Mouse (Mus musculus): ENCODE results near the gene Bcl2.

Bcl2 gene

DNA sequence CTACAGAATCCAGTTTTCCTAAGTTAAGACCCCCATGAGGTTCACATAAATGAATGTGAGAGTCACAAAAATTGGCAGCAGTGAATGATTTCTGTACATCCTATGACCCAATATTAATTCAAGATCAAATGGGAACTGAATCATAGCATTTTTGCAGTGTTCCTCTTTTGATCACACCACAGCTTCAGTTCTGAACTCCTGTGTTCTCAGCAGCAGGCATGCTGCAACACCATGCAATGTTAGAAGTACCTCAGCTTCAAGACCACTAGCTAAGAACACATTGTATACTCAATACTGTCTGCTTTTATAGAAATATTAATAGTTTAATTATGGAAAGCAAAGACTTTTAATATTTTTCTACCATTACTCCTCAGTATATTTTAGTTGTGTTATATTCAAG, 85.8 kb downstream of the Bcl2 start:
- no peak for DNase-seq (ENCODE audit: extremely low read depth, low read depth)

DNA sequence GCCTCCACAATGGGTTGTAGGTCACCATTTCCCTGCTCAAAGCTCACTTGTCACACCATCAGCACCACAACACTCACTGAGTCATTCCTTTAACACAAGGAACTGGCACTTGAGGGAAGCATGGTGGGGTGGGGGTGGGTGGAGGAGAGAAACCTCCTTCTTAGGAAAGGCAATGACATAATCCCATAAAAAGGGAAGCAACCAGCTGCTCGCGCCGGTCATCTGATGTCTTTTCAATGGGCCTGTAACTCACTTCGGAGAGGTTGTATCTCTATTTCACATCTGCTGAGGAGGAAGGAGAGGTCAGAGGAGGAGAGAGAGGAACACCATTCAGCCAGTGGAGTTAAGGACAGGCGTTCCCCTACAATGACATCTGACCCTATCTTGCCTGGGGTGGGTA, 86.8 kb downstream of the Bcl2 start:
- DNase-seq (ENCODE audit: extremely low read depth, low read depth): peak; percentile 78

DNA sequence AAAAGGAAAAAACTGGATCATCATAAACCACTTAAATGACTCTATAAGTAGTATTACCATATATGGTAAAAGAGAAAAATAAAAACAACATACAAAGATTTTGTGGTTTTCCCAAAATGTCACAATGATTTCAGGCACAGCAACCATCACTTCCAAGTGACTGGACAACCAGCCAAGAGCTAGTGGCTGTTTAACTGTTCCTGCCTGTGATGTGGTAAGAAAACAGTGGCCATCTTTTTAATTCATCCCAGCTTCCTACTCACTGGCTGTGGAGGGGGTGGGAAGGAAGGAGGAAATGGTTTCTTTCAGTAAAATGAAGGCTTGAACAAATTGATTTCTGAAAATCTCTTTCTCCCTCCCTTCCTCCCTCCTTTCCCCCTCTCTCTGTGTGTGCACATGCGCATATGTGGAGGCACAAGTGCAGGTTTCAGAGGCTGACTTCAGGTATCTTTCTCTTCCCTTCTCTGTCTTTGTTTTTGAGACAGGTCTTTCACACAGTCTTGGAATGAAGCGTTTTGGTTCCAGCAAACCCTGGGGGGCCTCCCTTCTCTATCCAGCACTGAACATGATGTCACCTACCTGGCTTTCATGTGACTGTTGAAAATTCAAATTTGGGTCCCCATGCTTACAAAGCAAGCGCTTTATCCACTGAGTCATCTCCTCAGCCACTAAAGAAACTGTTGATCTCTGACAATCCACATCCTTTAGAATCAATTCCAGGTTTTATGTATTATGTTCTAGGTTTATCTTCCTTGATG, 93.7 kb downstream of the Bcl2 start:
- no peak for DNase-seq (ENCODE audit: extremely low read depth, low read depth)

DNA sequence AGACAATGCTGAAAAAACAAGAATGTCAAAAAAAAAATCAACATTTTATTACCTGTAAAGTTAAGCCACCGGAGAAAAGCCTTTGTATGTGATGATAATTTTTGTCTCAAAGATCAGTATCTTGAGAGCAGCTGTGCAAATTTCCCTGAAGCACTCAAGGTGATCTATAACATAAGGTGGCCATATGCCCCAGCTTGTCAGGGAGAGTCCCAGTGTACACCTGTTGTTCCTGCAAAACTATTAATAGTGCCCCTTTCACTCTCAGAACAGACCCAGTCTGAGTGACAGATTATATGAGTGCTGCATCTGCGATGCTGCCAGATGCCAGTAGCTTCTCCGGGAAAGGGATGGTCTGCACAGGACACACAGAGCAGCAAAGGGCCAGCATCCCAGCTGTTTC, 95.3 kb downstream of the Bcl2 start:
- no peak for DNase-seq (ENCODE audit: extremely low read depth, low read depth)

DNA sequence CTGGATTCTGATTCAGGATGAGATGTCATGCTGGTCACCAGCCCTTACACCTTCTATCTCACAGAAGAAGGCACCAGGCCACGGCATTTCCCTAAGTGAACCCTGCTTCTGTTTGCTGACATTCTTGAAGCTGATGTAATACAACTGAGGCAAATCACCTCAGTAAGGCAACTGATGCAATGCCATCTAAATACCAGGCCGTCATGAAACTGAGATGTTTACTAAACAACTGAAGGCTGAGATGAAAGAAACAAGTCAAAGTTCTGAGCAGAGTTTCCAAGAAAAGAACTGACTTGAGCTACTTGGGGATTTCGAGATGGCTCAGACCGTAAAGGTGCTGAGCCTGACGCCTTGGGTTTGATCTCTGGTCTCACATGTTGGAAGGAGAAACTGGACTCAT, 97.1 kb downstream of the Bcl2 start:
- DNase-seq (ENCODE audit: extremely low read depth, low read depth): no peak

DNA sequence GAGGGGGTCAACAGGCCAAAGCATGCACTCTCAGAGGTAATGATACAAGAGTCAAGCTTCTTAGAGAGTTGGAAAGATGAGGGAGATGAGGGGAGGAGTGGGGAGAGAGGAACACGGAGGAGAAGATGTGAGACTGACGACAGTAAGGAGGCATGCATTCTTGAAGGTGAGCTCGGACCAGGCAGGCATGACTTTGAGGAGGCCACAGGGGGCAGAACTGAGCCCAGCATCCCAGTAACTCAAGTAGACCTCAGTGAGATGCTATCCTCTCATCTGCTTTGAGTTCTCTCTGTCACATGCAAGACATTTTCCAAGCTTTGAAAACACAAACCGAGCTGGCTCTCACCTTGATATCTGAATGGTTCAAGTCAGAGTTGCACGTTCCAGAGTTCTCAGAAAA, 100.7 kb downstream of the Bcl2 start:
- DNase-seq (ENCODE audit: extremely low read depth, low read depth): no peak

DNA sequence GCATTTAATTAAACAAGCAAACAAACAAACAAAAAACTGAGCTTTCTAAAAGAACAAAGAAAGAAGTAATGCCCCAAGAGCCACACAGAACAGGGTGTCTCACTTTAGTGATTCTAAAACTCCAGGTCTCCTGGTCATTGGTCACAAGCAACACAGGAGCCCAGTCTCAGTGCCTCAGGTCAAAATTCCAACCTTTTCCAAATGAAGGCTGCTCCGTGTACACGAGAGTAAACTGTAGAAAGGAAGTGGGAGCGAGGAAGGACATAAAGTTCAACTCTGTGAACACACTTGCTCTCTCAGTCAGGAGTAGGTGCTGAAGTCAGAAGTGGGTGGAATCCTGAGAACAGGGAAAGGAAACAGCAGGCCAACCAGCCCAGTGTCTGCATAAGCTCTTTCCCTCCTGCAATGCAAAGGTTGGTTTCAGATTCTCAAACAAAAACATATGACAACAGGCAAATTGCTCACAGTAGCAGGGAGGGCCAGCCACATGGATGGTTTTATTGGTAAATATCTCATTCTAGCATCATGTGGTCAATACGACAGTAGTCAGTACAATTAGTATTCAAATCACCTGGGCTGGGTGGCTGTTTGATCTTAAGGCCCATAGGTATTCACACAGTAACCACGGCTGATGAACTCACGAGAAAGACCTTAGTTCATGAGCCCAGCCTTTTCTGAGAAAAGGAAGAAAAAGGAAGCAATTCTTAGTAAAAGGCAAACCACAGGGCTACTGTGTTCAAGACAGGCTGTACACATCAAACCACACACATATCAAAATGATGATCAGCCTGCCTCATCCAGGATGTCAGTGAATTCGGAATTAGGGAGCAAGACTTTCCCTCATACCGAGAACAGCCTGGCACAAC, 101.7 kb downstream of the Bcl2 start:
- DNase-seq (ENCODE audit: extremely low read depth, low read depth): peak; percentile 54

DNA sequence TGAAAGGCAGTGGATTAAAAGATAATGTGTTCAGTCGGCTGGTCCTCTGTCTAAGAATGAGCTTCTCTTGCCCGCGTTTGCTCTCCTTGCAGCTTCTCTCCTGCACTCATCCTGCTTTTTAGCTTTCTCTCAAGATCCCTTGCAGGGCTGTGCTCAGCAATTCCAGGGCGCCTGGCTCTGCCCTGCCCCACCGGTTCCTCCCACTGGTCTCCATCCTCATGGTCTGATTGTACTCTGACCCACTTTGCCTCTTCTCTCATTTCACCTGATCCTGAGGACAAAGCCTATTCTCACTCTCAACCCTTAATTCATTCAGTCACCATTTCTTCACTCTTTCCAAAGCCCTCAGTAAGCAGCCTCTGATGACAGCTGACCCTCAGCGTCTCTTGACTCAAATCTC, 102.8 kb downstream of the Bcl2 start:
- DNase-seq (ENCODE audit: extremely low read depth, low read depth): no peak

DNA sequence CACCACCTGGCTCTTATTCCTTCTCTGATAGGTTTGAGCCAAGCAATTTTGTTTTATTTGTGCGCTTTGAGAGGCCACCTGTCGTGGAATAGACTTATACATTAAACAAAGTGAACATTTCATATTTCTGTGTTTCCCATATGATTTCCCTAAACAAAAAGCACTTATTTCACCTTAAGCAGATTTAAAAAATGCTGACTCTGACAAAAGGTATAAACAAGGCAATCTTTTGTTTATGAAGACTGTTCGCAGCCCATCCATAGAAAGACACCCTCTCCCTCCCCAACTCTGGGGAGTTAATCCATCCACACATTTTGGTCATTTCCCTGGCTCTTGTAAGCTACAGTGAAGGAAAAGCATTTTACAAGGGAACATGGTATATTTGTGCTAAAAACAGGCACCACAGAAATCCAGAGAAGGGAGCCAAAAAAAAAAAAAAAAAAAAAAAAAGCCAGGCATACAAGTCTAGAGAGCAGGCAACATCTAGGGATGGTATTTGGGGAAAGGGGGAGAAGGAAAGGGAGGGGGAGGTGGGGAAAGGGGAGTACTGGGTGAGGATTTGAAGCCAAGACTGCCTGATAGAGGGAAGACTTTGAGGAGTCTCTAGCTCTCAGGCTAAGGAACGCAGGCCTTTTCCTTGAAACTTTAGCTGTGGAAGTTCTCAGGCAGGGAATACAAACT, 105.8 kb downstream of the Bcl2 start:
- DNase-seq (ENCODE audit: extremely low read depth, low read depth): no peak

DNA sequence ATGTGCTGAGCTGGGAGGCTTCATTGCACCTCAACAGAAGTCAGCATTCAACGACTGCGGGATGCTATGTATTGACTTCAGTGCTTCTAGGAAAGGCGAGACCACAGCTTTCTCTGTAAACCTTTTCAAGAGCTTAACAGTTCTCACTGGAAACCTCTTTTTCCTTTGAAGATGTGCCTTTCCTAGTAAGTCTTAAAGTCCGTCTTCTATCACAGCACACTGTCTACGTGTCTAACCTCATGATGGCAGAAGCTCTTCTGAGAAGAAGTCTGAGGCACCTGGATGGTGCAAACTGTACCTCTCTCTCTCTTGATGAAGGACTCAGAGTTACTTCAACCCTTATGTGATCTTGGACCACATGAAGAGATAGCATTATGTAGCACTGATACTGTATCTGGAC, 107.1 kb downstream of the Bcl2 start:
- no peak for DNase-seq (ENCODE audit: extremely low read depth, low read depth)

DNA sequence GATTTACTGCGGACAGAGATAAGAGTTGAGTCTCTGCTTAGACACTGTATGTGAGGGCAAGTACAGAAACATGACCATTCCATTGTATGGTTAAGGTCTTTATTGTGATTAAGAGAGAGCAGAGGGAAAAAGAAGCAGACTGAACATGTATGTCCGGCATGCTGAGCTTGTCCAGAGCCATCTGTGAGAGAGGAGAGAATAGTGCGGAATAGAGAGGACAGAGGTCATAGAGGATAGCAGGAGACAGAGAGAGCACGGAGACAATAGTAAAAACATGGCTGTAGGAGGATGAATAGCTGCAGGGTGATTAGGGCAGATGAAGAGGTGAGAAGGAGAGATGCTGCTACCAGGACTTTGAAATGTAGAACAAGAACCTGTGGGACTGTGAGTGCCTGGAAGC, 110.7 kb downstream of the Bcl2 start:
- no peak for DNase-seq (ENCODE audit: extremely low read depth, low read depth)

DNA sequence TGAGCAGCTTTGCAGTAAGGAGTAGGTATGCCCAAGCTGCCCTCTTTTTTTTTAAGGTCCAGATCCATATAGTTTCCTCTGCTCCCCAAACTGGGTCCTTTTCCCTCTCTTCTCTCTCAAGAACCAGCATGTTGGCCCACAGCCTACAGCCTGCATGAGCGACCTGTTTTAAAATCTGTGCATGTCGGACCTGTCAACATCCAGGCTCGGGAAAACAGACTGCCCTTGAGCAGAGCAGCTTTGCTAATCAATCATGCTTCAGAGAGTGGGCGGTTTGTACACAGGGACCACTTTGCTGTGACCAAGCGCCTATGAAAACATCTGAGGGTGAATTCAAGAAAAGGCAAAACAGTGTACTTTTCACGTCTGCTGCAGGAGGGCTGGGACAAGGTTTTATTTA, 111.1 kb downstream of the Bcl2 start:
- no peak for DNase-seq (ENCODE audit: extremely low read depth, low read depth)

DNA sequence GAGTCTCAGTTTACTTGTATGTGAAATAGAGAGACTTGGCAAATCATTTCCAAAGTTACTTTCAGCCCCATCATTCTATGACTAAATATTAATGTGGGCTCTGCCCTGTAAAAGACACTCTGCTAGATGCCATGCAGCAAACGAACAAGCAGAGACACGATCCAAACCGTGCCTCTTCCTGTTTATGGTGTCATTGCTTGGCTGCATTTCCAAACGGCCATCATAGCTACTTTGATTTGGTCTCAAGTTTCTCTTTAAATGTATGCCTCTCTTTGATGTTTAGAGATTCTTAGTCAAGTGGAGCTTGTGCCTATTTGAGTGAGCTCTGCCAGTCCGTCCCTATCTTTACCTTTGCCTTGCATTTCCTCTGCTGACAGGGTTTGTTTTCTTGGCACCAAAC, 111.5 kb downstream of the Bcl2 start:
- no peak for DNase-seq (ENCODE audit: extremely low read depth, low read depth)

DNA sequence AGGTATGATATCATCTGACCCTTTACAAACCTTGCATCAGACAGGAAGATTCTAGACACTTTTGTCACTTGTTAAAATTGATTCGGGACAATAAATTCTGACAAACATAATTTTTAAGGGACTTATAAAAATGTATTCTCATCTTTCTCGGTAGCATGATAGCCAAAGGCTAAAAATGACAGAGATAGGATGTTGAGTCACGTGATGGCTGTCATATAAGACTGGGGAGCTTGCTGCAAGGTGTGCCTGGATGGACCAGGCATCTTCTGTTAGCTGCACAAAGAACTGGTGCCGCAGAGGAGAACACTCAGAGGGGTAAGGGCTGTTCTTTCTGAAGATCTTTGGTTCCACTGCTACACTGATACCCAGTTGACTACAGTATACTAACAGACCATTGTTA, 112.8 kb downstream of the Bcl2 start:
- DNase-seq (ENCODE audit: extremely low read depth, low read depth): no peak

DNA sequence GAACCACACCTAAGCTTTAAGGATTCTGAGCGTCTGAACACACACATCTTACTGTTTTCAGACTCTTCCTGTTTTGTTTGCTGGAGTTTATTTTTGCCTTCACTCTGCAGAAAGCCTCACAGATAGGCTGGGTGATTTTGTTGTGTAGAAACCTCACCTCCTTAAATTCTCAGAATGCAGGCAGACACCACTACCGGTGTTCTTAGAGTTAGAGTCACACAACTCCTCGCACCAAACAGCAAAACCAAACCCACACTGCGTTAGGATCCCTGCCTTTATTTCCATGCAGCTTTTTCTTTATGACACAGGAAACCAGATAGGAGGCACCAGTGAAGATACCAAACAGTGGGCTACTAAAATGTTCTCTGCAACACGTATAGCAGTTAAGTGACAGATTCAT, 113.2 kb downstream of the Bcl2 start:
- no peak for DNase-seq (ENCODE audit: extremely low read depth, low read depth)

DNA sequence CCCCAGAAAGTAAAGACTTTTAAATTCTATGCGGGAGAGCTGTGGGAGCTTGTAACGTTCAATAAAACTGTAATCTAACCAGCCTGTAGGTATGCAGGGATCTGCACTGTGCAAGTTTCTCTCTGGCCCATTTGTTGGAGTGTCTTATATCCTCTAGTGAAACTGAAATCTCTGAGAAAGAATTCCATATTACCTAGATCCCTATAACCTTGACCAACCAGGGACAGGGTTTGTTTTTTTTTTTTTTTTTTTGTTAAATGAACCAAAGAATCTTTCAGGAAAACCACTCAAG, 115.8 kb downstream of the Bcl2 start:
- no peak for DNase-seq (ENCODE audit: extremely low read depth, low read depth)

DNA sequence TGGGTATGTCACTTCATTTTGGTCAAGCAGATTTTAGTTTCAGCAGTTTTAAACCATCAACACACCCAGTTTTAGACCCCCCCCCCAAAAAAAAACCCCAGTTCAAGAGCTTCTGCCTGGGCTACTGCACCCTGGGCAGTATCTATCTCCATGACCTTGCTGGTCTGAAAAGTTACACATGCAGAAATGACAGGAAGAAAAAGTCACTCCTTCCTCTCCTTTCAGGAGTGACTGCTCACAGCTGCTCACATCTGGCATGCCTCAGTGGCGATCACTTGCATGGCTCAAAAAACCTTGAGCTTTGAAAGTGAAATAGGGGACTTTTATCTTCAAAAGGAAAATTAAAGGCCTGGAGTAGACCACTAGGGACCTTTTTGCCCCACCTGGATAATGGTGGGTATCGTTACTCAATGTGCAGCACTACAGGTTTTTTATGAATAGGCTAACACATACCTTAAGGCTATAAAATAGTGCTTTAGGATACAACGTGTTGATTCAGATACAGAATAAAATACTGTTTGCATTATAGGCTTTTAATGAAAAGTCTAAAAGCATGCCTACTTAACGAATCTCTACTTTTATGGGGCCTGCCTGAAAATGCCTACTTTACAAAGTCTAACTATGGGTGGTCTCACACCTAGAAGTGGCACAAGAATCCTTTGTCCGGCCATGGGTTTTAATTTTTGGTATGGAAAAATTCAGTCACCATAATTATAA, 116.3 kb downstream of the Bcl2 start:
- no peak for DNase-seq (ENCODE audit: extremely low read depth, low read depth)

DNA sequence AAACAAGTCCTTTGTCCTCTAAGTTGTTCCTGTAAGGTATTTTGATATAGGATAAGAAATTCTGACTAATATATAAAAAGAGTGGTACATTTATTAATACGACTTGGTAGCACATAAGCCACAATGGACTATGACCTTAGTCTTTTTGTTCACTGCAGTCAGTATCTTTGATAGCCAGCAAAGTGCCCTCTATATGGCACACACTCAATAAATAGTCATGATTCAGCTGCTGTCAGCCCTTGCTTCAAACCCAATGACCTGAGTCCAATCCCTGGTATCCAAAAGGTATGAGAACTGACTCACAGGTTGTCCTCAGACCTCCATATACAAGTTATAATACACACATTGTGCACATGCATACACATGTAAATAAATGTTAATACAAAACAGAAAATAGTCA, 117.7 kb downstream of the Bcl2 start:
- DNase-seq (ENCODE audit: extremely low read depth, low read depth): no peak

DNA sequence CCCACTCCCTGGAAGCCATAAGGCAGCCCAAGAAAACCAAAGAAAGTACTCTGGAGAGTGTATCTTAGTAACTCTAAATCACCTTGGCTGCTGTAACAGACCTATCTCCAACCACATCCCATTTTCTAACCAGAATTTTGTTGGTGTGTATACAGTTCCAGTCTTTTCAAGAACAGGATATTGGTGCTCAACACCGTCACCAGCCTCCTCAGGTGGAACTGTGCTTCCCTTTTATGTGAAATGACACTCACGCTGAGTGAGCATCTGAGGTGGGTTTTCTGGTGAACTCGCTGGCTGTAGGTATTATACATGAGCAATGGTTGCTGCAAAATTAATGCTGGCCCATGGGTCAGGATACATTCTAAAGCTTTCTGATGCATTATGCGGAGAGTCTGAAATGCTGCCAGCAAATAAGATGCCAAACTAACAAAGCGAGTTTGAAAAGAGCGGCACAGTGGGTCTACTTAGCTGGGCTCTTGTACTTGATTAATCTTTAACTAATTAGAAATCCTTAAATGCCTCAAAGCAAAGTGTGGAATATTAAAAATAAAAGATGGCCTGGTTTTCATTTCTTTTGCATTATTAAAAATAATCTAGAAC, 118.7 kb downstream of the Bcl2 start:
- DNase-seq (ENCODE audit: extremely low read depth, low read depth): no peak

DNA sequence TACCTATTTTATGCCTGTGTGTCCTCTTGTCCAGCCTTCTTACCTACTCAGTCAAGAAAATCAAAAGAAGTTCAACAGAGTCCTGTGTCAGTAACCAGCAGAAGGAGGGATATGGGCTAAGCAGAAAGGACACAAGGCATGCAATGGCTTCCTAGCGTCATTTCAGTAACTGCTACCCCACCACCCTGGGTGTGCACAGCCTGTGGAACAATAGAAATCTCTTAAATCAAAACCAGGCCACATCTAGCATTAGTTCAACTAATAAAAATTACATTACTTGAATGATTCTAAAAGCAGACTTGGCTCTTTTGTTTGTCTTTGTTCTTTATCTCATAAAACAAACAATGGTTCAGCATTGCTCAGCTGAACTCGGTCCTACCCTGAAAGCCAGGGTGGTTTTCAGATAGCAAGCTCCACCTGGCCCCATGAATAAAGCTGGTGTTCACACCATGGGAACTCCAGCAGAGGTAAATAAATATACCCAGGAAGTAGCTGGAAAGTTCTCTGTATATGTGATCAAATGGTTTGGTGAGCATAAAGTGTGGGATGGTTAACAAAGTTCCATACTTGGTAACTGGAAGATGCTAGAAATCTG, 122.8 kb downstream of the Bcl2 start:
- DNase-seq (ENCODE audit: extremely low read depth, low read depth): no peak

DNA sequence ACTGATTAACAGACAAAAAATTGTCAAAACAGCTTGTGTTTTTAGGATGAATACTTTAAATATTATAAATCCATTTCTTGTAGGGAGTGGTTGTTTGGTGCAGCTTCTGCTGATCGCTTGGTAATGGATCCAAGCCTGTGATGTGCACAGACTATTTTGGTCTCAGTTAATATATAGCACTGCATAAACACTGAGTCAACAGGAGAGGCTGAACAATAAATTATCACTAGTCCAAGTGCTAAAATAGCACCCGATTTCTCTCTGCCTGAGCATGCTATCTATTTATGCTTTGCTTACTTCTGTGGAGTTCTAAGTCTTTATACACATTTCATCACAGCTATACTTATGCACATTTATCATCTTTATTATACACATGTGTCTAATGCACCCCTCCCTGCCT, 124.9 kb downstream of the Bcl2 start:
- DNase-seq (ENCODE audit: extremely low read depth, low read depth): no peak

Measured in MEL-GATA-1-ER (cell line).